Mouse (Mus musculus) urinary bladder, adult 2 months (tissue): ENCODE results near the gene Fhit. TPM values are rescaled to one million over a fixed set of nuclear protein-coding genes. Genes with fewer than 3 reads are reported as not detected.

Source experiments
- DNase-seq: peaks from one replicate; pipeline ENCODE4 v3.0.0; 2022; ENCODE audit warnings: low spot score
- polyA plus RNA-seq: library from polyadenylated mRNA; depleted of rRNA; stranded (reverse); fragments of >200 nt; gene quantifications from 2 replicates; pipeline ENCODE4 v1.2.3, GENCODE M21; 2012

Gene Fhit
- polyA plus RNA-seq, 1 experiment, result 9.1 TPM

DNA sequence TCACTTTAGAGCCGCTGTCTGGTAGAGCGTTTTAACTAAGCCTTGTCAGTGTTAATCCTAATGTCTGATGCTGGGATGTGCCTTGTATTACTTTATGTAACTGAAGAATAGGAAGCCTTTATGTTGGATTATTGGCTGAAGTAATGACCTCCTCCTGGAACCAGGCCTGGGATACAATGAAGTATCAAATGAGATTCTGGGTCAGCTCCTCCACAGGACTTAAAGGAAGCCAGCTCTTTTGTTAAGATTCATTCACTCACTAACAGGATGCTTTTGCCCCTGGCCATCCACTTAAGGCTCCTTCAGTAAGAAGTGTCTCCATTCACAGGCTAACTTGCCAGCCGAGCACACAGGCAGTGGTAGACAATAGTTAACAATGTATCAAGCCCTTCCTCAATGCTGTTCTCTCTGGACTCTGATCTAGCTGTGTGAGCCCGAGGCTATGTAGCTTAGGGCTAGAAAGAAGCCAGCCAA lies 1466.6 kb downstream of the Fhit start:
- no peak for DNase-seq

DNA sequence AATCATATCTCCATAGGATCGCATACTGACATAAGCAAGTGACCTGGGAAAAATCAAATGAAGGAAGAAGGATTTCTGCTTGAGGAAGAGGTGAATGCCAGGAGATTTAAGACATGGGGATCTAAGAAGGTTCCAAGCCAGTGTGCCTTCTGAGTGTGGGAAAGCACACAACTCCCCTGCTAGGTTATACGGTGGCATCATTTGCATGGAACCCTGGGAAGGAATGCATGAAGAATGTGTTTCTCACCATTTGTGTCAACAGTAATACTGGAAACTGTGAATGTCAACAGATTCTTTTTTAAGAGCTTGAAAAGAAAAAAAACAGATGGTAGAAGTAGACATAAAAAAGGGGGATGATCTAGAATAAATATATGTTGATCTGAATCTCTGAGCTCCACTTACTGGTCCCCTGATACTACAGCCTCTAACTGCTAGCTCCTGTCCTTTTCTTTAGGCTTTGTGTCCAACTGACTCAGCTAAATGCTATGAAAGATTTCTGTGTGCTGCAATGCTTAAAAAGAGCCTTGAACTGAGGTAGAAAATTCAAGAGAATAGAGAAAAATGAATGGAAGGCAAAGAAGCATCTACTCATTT lies 1473.1 kb downstream of the Fhit start:
- no peak for DNase-seq

GRCm38 (mm10) chr14:9684362-9684761 lies 1477.5 kb downstream of the Fhit start:
- DNase-seq, result no peak

DNA sequence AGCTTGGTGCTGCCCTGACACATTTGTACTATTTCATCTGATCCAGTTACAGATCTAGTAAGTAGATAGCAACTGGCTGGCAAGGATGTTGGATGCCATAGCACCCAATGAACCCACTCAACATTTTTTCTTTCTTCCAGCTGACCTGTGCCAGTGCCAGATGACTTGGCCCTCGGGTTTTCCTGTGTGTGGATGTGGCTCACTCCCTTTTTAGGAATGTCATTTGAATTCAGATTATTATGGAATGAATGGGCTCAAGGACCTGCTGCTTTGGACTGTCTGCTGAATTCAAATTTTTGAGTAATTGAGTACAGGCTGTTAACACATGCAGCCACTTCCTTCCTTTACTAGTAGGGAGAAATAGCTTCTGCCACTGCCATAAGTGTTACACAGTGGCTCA lies 1489.1 kb downstream of the Fhit start:
- DNase-seq, result no peak

DNA sequence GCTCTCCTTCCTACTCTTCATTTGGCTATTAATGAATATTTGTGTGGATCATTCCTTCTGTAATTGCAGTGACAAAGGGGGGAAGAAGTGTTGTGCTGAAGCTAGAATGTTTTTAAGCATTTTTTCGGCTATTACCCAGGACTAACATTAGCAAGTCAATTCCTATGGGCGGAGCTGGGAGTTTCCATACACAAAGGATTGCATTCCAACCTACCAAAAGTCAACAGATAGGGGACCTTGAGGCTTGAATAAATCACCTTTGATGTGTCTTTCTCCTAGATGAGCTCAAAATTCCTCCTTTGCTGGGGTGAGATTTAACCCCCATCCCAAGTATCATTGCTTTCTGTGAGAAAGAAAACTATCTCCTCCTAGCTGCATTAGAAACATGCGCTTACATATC lies 1490.1 kb downstream of the Fhit start:
- no peak for DNase-seq

- no peak for DNase-seq
Measured at GRCm38 (mm10) chr14:9669766-9670165, 1492.1 kb downstream of the Fhit start.

- DNase-seq, result no peak
Measured at GRCm38 (mm10) chr14:9658445-9658844, 1503.4 kb downstream of the Fhit start.

GRCm38 (mm10) chr14:9651417-9651816 lies 1510.4 kb downstream of the Fhit start:
- DNase-seq, result no peak

DNA sequence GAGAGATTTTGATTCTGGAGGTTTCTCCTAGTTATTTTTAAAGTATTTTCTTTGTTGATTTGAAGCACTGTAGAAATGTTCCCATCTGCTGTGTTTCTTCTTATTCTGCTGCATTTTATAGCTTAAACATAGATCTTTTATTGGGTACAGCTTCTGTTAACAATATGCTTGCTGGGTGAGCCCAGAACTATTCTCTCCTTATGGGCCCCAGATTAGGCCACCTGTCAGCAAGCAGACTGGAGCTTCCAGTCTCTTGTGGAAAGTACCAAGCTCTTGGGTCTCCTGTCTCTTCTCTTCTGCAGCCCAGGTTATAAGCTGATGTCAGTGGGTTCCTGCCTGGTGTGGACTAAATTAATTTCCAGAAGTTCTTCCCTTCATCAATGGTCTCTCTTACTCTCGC lies 1513.4 kb downstream of the Fhit start:
- no peak for DNase-seq

- DNase-seq, result no peak
Measured at GRCm38 (mm10) chr14:9646233-9646632, 1515.6 kb downstream of the Fhit start.

- no peak for DNase-seq
Measured at GRCm38 (mm10) chr14:9644216-9645166, 1517.3 kb downstream of the Fhit start.

- DNase-seq, result no peak
Measured at GRCm38 (mm10) chr14:9643700-9644099, 1518.1 kb downstream of the Fhit start.

GRCm38 (mm10) chr14:9642628-9643027 lies 1519.2 kb downstream of the Fhit start:
- no peak for DNase-seq

DNA sequence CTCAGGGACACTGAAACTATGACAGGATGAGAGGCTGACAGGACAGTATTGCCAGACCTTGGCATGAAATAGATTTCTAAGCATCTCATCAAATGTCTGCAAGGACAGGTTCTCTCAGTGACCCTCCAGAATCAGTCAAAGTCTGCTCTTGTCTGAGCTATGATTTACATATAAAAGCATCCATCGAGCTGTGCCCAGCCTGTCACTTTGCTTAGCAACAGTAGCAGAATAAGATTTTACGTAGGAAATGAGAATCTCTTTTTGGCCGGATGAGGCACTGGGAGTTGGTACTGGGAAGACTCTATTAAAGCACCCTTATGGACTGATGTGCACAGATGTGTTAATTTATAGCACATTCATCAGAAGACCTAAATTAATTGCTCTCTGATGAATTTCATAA lies 1519.8 kb downstream of the Fhit start:
- no peak for DNase-seq

- no peak for DNase-seq
Measured at GRCm38 (mm10) chr14:9634247-9634991, 1527.4 kb downstream of the Fhit start.

GRCm38 (mm10) chr14:9632537-9632936 lies 1529.3 kb downstream of the Fhit start:
- no peak for DNase-seq

DNA sequence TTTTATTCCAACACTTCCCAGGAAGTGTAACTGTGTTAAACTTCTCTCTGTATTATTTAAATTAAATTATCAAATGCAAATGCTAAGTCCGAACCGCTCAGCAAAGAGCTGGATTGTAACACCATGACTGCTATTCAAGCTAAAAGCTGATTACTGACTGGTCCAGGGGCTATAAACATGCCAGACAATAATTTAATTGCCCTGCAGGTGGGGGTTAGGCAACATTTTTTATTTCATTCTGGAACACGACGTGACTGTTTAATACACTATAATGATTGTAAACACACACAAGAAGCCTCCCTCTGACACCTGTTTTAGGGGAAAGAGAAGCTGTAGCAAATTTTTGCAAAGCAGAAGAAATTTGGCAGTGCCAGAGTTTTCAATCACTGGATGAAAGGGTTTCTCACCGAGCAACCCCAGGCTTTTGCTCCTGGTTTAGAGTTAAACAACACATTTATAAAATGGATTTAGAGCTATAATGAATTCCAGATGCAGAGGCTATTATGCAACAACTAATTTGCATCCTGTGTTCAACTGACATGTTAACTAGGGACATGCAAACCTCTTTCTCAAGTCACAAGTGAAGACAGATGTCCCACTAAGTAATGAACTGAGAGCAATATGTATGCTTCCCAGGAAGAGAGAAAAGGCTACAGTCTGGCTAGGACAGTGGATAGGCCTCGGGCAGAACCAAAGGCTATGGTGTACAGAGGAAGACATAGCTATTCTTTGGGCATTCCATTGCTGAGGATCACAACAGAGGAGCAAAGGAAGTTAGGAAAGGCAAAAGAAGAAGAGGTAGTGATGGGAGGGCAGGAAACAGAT lies 1538.4 kb downstream of the Fhit start:
- DNase-seq, result no peak

DNA sequence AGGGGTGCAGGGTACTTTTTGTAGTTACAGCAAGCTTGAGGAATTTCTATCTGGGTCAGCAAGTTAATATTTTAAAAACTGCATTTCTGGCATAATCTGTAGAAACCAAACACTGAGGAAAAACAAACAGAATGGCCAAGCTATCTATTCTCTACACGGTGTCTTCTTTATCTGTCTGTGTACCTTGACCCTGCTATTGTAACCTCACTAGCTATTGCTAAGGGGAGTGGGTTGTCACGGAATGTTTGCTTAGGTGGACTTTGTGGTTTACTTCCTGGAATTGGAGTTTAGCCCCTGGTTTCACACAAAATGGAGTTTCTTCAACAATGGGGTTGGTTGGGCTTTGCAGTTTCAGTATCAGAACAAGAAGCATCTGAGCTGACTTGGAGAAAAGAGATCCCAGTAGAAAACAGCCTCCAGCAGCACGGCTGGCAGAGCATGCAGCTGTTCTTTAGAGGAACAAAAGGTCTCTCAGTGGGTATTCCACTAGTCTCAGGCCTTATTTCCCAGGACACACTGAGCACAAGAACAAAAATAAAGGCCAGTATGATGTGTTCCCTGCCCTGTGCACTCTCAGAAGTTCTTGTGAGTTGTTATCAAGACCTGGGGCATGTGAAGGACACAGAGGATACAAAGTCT lies 1540.8 kb downstream of the Fhit start:
- no peak for DNase-seq

- DNase-seq, result no peak
Measured at GRCm38 (mm10) chr14:9619840-9620239, 1542.0 kb downstream of the Fhit start.

- DNase-seq, result no peak
Measured at GRCm38 (mm10) chr14:9613126-9613525, 1548.7 kb downstream of the Fhit start.

- DNase-seq, result no peak
Measured at GRCm38 (mm10) chr14:9609120-9609519, 1552.7 kb downstream of the Fhit start.
